Mouse (Mus musculus) stomach, postnatal 0 days (tissue): ENCODE measurements at regions not wholly inside any gene's neighbourhood (a gene's known extent, or its start where the extent isn't known, plus 50 kb on each side); places are given as distances from the start of the nearest gene placed in this dataset.

Experiments used
- ATAC-seq: fragments of 200-750 bp; cut with Nextera tagmentation; 2 replicates; pipeline ENCODE4 v1.8.0; 2017; ENCODE audit not compliant: low FRiP score, low TSS enrichment
- DNase-seq: peaks from one replicate; pipeline ENCODE4 v3.0.0-alpha.2; 2016; ENCODE audit warnings: low spot score
- H3K27ac ChIP-seq: fragments of 300-500 bp; sonication (generic); replicated peaks from 2 replicates; pipeline ENCODE4 v1.5.1; 2014; ENCODE audit warnings: mild to moderate bottlenecking, control low read depth
- H3K27me3 ChIP-seq: fragments of 300-500 bp; sonication (generic); 2 replicates; pipeline ENCODE4 v1.6.1; 2014; ENCODE audit warnings: low read length; ENCODE audit not compliant: control insufficient read depth, insufficient read depth
- H3K36me3 ChIP-seq: fragments of 300-500 bp; sonication (generic); 2 replicates; pipeline ENCODE4 v1.6.1; 2014; ENCODE audit warnings: low read length, mixed read lengths; ENCODE audit not compliant: control insufficient read depth, insufficient read depth
- H3K4me1 ChIP-seq: fragments of 300-500 bp; sonication (generic); replicated peaks from 2 replicates; pipeline ENCODE4 v1.6.1; 2014; ENCODE audit warnings: antibody characterized with exemption; ENCODE audit not compliant: control insufficient read depth, insufficient read depth
- H3K4me2 ChIP-seq: fragments of 300-500 bp; sonication (generic); replicated peaks from 2 replicates; pipeline ENCODE4 v1.6.1; 2014; ENCODE audit warnings: low read depth, mild to moderate bottlenecking, control low read depth, moderate library complexity
- H3K4me3 ChIP-seq: fragments of 300-500 bp; sonication (generic); 2 replicates; pipeline ENCODE4 v1.5.1; 2014; ENCODE audit warnings: low read depth, low read length, control low read depth
- H3K9ac ChIP-seq: fragments of 300-500 bp; sonication (generic); 2 replicates; pipeline ENCODE4 v1.6.1; 2014; ENCODE audit warnings: mild to moderate bottlenecking, low read length, control low read depth, mixed read lengths
- H3K9me3 ChIP-seq: fragments of 300-500 bp; sonication (generic); 2 replicates; pipeline ENCODE4 v1.6.1; 2016; ENCODE audit warnings: low read length; ENCODE audit not compliant: control insufficient read depth
- CTCF ChIP-seq: IDR thresholded peaks from 2 replicates; pipeline ENCODE4 v1.5.1; 2016; ENCODE audit warnings: antibody characterized with exemption, low read depth, mild to moderate bottlenecking, moderate library complexity
- EP300 ChIP-seq: optimal IDR thresholded peaks from 2 replicates; pipeline ENCODE3; 2016; ENCODE audit warnings: antibody characterized with exemption
- WGBS: fragments of 180-500 bp; shearing (Covaris S2); extraction: QIAGEN DNeasy Blood & Tissue Kit; methylation state at CpG from one replicate; pipeline ENCODE4 v1.1.7; 2014; 5-methylcytosine and 5-hydroxymethylcytosine counted together

DNA sequence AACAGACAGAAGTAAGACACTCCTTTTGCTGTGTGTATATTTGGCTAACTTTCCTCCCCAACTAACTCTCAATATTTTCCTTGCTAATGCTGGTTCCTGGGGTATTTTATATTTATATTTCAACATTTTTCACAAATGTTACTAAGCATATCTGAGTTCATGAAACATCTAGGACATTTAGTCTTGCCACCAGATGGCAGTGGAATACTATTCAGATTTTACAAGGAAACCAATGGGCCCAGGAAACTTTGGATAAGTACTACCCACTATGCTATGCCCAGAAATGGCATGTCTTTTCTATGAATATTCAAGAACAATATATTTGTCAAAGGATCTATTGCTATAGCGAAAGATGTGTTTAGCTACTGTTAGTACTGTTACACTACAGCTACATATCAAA is 251.1 kb downstream of the Car8 start:
- Histone ChIP-seq H3K27me3 (no peaks in the 10 kb centered on the region), H3K9ac (no peak overlapping the region), H3K9me3 (no peaks in the 10 kb centered on the region), H3K4me3 (no peak overlapping the region), H3K27ac (no peak overlapping the region), H3K4me1 (no peaks in the 10 kb centered on the region), H3K36me3 (no peaks in the 10 kb centered on the region), H3K4me2 (no peak overlapping the region)
- ATAC-seq (no peak), DNase-seq (no peak)
- WGBS, result 83% methylated on average over 1 of the region's 1 CpGs
- TF ChIP-seq EP300 (no peak), CTCF (peak; percentile 72)

DNA sequence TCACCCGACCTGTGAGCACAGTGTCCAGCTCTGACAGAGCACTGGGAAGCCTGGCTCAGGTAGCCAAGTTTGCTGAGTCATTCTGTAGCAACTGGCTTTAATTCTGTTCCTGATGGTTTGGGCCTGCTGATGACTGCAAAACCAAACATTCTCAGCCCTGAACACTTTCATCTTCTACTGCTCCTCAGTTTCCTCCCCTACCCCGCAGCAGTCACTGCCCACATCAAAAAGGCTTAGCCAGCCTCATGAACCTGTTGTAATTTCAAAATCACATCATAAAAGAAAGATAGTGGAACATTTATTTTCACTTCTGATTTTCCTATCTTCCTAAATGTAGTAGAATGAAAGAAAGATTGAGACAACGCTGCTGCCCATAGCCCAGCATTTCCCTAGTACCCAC is 251.5 kb downstream of the Car8 start:
- no peaks in the 10 kb centered on the region for H3K36me3 ChIP-seq
- no peak overlapping the region for H3K9ac ChIP-seq
- DNase-seq, result no peak
- H3K27me3 ChIP-seq, result no peaks in the 10 kb centered on the region
- H3K4me3 ChIP-seq, result no peak overlapping the region
- no peak overlapping the region for H3K4me2 ChIP-seq
- H3K4me1 ChIP-seq, result no peaks in the 10 kb centered on the region
- no peak for ATAC-seq
- no peak for TF ChIP-seq CTCF
- no peak for TF ChIP-seq EP300
- no peak overlapping the region for H3K27ac ChIP-seq
- 77% methylated on average over 3 of the region's 3 CpGs for WGBS
- no peaks in the 10 kb centered on the region for H3K9me3 ChIP-seq

- WGBS, result 78% methylated on average over 6 of the region's 6 CpGs
- no peak overlapping the region for H3K4me2 ChIP-seq
- no peaks in the 10 kb centered on the region for H3K36me3 ChIP-seq
- no peak overlapping the region for H3K4me3 ChIP-seq
- no peak for TF ChIP-seq CTCF
- no peak for TF ChIP-seq EP300
- H3K27ac ChIP-seq, result no peak overlapping the region
- no peaks in the 10 kb centered on the region for H3K9me3 ChIP-seq
- DNase-seq (no peak), ATAC-seq (no peak)
- H3K4me1 ChIP-seq, result no peaks in the 10 kb centered on the region
- H3K27me3 ChIP-seq, result no peaks in the 10 kb centered on the region
- no peak overlapping the region for H3K9ac ChIP-seq
Measured at GRCm38 (mm10) chr4:7984814-7985213, 254.0 kb downstream of the Car8 start.

DNA sequence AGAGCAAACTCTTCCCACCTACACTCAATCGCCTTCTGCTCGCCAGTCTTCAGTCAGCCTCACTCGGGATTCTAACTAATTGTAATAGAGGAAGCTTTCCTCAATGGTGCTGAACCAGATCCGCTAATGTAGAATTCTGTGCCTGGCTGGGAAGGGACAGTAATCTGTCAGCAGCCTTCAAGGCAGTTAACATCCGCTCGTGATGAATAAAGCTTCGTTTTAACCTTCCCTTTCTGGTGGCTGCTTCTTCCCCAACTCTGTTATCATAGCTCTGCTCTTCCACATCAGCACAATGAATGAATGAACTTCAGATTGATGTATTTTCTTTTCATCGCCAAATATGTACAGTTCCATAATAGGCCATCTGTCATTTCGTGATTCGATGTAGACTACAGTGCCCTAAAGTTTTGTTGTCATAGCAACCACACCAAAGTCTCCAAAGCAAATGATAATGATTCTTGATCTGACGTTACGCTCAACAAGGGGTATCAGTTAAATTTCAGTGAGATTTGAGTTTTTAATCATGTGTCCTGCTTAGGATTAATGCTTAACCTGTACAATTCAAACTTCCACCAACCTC is 259.0 kb downstream of the Car8 start:
- Histone ChIP-seq H3K9ac (no peak overlapping the region), H3K36me3 (no peaks in the 10 kb centered on the region), H3K4me2 (no peak overlapping the region), H3K9me3 (no peaks in the 10 kb centered on the region), H3K4me3 (no peak overlapping the region), H3K4me1 (no peaks in the 10 kb centered on the region), H3K27ac (no peak overlapping the region), H3K27me3 (no peaks in the 10 kb centered on the region)
- no peak for DNase-seq
- 79% methylated on average over 12 of the region's 12 CpGs for WGBS
- no peak for ATAC-seq
- TF ChIP-seq EP300, result no peak
- no peak for TF ChIP-seq CTCF

DNA sequence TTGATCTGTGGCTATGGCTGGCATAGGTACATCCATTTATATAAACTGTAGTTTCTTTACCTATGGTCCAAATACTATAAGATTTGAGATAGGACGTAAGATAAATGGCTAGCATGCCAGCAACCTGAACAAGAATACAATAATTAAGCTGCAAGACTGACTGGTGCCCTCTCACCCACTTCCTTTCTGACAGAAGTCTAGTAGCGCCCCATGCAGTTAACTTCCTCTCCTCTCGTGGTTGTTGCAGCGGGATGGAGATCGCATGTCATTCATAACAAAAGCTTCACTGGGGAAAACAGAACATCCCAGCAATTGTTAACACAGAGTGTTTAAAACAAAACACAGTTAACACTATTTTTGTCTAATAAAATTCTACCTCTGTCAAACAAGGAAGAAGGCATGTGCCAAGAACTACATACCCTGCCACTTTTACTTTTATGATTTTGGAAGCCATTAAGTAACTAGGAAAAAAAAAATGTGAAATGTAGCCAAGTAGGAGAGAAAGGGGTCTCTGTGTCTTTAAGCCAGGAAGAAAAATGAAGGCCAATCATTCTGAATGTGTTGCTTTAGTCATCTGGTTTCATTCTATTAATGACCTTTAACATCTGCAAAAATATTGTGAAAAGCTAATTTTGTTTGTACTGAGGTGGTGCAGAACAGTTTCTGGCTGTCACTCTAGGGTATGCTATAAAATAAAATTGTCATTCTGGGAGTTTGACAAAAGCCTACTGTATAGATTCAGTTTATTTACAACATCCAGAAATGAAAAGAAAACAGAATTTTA is 261.0 kb downstream of the Car8 start:
- no peaks in the 10 kb centered on the region for H3K36me3 ChIP-seq
- no peak overlapping the region for H3K4me3 ChIP-seq
- H3K9me3 ChIP-seq, result no peaks in the 10 kb centered on the region
- no peak for TF ChIP-seq CTCF
- no peaks in the 10 kb centered on the region for H3K27me3 ChIP-seq
- H3K27ac ChIP-seq, result no peak overlapping the region
- H3K9ac ChIP-seq, result no peak overlapping the region
- ATAC-seq (no peak), DNase-seq (no peak)
- 63% methylated on average over 5 of the region's 5 CpGs for WGBS
- H3K4me1 ChIP-seq, result no peaks in the 10 kb centered on the region
- no peak overlapping the region for H3K4me2 ChIP-seq

GRCm38 (mm10) chr4:7970272-7970671 is 268.6 kb downstream of the Car8 start:
- no peak overlapping the region for H3K27ac ChIP-seq
- DNase-seq, result no peak

More at GRCm38 (mm10) chr4:7970272-7970671, 268.6 kb downstream of the Car8 start:
- WGBS, result 46% methylated on average over 6 of the region's 6 CpGs
- Histone ChIP-seq H3K4me3 (no peak overlapping the region), H3K27me3 (no peaks in the 10 kb centered on the region), H3K4me1 (no peaks in the 10 kb centered on the region), H3K36me3 (no peaks in the 10 kb centered on the region), H3K4me2 (no peak overlapping the region), H3K9me3 (no peaks in the 10 kb centered on the region), H3K9ac (no peak overlapping the region)
- ATAC-seq, result no peak
- TF ChIP-seq CTCF (no peak), EP300 (no peak)
